Mouse (Mus musculus): ENCODE data around the gene Mafb.

Gene Mafb

GRCm38 (mm10) chr2:160364128-160364650 lies 2.7 kb downstream of the Mafb start:
- no peak for DNase-seq (ENCODE audit: low spot score)

DNA sequence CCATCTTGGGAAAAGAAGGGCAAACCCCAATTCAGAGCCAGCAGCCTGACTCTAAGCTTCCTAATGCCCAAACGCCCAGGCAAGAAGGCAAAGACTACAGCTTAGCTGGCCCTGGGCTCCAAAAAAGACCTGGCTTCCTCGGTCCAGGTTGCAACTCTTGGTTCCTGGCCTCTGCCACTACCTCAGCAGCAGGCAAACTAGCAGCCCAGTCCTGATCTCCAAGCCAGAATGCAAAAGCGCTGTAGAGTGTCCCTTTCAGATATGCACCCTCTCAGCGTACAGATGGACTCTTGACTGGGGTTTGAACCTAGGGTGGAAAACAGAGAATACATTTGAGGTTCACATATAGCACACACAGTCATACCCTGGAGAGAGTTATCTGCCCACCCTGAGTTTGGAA lies 3.7 kb downstream of the Mafb start:
- no peak for DNase-seq (ENCODE audit: low spot score)

DNA sequence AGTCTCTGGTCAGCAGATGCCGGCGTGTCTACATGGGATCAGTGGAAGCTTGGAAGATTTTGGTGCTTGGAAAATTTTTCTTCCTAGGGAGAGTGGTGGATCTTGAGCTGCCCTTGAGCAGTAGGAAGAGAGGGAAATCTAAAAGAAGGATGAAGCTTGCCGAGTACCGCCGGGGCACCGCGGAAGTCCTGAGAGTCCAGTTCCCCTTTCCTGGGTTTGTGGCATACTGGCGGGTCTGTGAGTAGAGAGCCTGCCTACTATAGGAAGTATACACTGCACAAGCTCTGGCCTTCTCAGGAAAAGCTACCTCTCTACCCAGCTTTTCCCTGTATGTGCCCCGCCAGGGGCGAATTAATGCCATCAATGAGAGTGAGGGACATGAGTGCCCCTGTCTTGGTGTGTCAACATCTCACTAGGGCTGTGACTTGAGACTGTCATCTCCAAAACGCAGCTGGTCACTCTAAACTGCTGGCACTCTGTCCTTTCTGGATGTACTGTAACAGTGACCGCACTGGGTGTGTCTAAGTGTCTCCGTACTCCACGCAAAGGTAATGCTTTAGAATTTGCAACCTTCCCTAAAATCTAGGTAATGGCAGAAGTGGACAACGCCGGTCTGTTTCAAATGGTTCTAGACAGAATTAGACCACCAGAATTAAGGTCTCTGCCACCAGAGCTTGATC lies 5.3 kb downstream of the Mafb start:
- no peak for DNase-seq (ENCODE audit: low spot score)

GRCm38 (mm10) chr2:160360234-160360874 lies 6.5 kb downstream of the Mafb start:
- DNase-seq (ENCODE audit: low spot score), result no peak

- DNase-seq (ENCODE audit: low spot score), result peak; percentile 14
These were observed 8.0 kb downstream of the Mafb start for GRCm38 (mm10) chr2:160358896-160359295.

DNA sequence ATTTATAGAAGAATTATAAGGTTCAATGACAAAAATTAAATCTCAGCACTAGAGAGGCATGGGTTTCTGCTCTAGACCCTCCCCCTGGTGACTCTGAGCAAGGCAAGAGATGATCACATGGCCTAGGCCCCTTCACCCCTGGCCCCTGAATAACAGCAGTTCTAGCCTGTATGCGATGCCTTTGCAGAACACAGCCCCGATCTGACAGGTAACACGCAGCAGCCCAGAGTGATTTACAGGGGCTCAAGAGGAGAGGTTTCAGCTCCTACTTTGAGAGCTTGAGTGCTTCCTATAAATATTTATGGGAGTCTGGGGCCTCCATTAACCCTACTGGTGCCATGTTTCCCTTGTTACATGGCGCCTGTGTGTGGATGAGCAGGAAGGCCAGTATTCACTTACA lies 9.4 kb downstream of the Mafb start:
- no peak for DNase-seq (ENCODE audit: low spot score)

DNA sequence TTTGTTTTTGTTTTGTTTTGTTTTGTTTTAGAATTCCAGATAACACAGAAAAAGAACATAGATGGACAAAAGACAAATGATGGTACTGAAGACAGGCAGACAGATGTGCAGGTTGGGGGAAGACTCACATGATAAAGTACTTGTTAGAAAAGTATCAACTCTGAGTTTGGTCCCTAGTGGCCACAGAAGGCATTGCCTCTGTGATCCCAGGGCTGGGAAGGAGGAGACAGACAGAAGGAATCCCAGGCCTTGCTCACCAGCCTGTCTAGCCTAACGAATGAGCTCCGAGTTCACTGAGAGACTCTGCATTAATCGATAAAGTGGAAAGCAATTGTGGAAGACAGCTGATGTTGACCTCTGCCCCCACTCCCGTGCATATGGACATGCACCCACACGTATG lies 10.7 kb downstream of the Mafb start:
- DNase-seq (ENCODE audit: low spot score), result no peak

DNA sequence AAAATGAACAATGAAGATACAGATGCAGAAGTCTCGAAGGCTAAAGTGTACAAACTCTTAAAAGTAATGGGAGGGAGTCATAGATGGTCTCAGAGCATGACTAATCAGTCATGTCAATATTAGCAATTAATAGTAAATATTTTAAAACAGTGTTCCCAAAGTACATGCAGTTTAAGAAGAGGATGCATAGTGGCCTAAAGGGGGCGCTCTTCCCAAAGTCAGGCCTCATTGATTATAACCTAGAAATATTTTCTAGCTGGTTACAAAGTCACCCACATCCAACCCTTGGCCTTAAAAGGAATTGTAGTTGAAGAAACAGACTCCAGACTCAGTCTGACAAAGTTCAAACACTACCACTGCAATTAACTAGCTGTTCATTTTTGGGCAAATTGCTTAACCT lies 12.5 kb downstream of the Mafb start:
- no peak for DNase-seq (ENCODE audit: low spot score)

GRCm38 (mm10) chr2:160353581-160353980 lies 13.3 kb downstream of the Mafb start:
- peak; percentile 21 for DNase-seq (ENCODE audit: low spot score)

- peak; percentile 47 for DNase-seq (ENCODE audit: low spot score)
These were observed 15.8 kb downstream of the Mafb start for GRCm38 (mm10) chr2:160351038-160351574.

DNA sequence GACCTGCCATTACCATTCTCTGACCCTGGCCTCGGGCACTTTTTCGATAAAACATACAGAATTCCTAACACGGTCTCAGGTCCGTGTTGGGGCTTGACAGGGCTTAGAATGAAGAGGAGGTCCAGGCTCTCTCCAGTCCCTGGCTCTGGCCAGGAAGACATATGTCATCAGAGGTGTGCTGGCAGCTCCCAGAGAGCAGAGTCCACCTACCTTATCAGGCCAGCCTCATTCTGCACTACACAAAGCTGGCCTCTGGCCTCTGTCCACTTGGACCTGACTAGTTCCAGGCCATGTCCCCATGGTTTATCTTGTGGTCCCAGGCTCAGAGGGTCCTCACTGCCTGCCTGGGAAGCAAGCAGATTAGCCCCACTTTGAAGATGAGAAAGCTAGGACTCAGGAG lies 17.3 kb downstream of the Mafb start:
- no peak for DNase-seq (ENCODE audit: low spot score)

- no peak for DNase-seq (ENCODE audit: low spot score)
These were observed 18.1 kb downstream of the Mafb start for GRCm38 (mm10) chr2:160348796-160349195.

- no peak for DNase-seq (ENCODE audit: low spot score)
These were observed 18.7 kb downstream of the Mafb start for GRCm38 (mm10) chr2:160348072-160348604.

DNA sequence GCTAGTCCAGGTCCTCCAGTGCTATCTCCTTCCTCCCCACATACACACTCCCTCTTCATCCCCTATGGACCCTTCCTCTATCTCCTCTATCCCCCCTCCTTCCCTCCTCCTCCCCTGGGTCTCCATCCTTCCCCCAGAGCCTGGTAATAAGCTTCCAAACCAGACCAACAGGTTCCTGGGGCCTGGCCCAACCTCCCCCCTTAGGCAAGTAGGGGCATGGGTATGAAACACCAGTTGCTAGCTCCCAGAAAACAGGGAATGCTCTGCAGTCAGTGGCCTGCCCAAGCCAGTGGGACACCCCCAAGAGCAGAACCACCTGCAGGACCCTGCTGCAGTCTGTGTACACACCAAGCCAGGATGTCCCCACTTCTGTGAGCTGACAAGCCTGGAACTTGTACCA lies 21.2 kb downstream of the Mafb start:
- no peak for DNase-seq (ENCODE audit: low spot score)

DNA sequence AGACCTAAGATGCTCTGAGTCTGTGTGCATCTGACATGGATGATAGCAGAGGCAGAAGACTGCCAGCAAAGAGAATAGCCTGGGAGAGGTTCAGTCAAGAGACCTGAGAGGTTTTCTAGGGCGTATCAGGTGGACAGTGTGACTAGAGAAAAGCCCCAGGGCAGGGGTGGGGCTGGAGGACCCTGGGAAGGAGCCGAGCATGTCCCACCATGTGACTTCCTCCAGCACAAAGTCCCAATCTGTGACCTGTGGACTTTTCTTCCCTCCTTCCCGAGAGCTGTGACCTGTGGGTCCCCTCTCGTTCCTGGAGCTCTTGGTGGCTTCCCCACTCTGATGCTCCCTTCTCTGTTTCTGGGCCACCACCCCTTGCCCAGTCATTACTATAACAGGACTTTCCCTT lies 26.7 kb downstream of the Mafb start:
- DNase-seq (ENCODE audit: low spot score), result no peak

DNA sequence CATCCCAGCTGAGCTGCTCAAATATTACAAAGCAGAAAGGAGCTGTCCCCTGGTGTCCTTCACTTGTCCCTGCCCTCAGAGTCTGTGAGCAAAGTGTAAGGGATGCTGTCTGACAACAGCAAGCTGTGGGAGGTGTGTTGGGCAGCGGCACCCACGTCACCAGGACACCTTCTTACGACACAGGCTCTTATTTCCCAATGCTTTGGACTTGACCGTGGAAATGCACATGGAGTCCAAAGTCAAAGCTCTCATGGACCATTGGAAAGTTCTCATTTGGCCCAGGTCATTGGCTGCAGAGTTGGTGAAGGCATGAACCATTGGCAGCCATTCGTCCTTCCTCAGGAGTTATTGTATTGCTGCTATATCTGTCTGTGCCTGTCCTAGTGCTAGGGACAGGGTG lies 27.3 kb downstream of the Mafb start:
- no peak for DNase-seq (ENCODE audit: low spot score)

GRCm38 (mm10) chr2:160336053-160336452 lies 30.8 kb downstream of the Mafb start:
- no peak for DNase-seq (ENCODE audit: low spot score)

DNA sequence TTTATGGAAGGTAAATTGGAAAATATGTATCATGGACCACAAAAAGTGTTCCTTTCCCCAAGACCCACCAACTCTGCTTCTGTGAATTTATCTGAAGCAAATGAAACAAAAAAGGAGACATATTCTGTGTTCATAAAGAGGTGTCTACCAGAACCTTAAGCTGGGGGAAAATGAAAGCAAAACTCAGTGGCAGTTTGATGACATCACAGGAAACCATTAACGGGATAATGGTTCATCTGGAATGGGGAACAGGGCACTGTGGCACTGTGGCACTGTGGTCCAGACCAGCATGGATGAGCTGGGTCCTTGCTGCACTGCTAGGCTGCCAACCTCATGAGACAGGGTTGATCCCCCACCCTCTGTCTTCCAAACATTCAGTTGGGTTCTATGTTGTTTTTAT lies 31.8 kb downstream of the Mafb start:
- peak; percentile 25 for DNase-seq (ENCODE audit: low spot score)

DNA sequence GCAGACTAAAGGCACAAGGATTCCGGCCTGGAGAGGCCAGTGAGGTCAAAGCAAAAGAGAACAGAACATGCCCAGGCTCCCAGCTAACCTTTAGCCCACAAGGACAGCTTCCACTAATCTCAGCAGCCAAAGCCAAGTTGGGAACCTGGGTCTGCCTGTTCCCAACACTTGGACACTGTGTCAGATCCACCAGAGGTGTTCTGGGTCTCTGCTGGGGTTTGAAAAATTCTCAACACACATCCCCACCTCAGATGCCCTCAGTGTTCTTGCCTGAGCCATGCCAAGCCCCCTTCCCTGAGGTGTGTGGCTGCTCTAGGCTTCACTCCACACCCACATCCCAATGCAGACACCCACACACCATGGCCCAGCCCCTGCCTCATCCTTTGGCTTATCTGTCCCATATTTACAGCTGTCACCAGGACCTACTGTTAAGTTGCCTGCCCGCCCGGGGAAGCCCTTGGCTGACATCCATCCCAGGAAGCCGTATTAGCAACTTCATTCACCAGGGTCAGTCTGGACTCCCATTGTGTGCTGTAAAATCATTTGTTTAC lies 32.7 kb downstream of the Mafb start, which contains the start of gene Gm826:
Gene Gm826 (minus strand): TSS at position 52 of the 551 bp plus-strand sequence.
- DNase-seq (ENCODE audit: low spot score), result no peak

DNA sequence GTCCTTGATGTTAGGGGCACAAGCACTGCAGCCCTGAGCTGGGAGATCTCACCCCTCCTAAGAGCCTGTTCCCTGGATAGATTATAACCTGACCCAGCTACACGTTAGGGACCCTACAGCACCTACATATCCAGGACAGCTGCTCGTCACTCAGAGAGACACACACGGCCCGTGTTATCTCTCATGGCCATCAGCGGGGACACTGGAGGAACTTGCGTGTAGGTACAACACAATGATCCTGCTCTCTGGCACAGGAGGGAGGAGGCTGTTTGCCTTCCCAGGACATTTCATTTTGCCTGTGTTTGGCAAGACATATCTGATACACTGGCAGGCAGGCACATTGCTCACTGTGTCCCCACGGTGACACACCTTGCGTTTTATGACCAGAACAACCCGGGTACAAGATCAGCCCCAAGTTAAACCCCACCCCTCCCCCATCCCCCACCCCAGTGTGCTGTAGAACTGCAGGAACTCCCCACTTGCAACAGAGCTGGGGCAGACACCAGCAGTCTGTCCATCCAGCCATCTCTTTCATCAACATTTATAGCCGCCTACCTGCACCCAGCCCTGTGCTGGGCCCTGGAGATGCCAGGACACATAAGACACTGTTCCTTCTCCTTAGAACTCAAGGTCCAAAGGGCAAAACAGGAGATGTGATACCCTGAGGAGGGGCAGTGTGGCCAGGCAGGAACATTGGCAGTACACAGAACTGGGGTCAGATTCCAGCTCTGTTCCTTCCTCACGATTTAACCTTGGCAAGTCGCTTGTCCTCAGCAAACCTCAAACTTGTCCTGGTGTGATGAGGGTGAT lies 34.1 kb downstream of the Mafb start:
- DNase-seq (ENCODE audit: low spot score), result no peak

DNA sequence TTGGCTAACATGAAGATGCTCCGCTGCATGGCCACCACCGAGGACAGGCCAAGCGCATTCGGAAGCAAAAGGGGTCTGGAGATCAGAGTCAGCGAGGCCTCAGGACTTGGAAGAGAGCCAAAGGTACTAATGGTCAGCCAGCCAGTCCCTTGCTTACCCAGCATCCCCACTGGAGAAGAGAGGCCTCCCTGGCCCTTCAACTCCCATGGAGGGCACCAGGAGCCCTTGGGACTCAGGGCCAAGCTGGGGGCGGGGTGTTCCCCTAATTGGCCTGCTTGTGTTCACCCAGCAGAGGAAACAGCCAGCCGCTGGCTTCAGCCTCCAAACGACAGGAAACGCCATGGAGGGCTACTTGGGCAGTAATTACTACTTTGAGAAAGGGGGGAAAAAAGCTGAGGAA lies 38.0 kb downstream of the Mafb start:
- peak; percentile 37 for DNase-seq (ENCODE audit: low spot score)

DNA sequence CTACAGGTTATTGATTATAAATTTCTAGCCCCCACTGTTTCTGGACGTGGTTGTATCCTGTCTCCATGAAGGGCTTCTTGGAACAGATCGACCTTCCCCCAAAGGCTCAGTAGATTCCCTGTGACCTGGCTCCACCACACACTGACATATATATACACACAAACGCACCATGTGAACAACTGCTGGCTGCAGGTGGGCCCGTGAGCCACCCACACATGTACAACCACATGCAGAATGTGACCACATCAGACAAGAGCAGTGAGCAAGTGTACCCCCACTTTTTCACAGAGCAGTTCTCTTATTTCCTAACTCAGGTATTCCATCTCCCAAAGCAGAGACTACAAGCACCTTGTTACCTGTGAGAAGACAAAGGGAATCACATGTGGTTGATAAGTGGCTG lies 39.1 kb downstream of the Mafb start:
- no peak for DNase-seq (ENCODE audit: low spot score)
